Mouse (Mus musculus) lung, postnatal 36 days (tissue): ENCODE measurements around the gene Cntnap2.
A peak's percentile ranks its signal among the peaks of the same experiment; 100 is the strongest.

ENCODE experiments used
- DNase-seq: peaks from one replicate; pipeline ENCODE4 v3.0.0; 2022; ENCODE audit warnings: mixed read lengths

Gene Cntnap2

DNA sequence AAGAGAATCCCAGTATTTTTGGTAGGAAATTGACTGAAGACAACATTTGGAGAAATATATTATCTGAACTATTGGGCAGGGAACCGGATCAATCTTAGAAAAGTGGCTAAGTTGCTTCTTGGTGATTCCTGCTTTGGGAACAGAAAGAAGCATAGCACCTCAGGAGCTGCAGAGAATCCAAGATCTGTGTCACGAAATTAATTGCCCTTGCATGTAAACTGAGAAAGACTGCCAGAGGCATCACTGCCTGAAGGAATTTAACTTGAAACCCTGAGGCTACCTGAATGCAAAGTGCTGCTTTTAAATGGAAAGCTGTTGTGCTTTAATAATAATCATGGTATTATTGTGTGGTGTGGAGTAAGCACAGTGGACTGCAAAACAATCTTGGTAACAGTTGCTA, 286.2 kb downstream of the Cntnap2 start:
- DNase-seq: no peak

DNA sequence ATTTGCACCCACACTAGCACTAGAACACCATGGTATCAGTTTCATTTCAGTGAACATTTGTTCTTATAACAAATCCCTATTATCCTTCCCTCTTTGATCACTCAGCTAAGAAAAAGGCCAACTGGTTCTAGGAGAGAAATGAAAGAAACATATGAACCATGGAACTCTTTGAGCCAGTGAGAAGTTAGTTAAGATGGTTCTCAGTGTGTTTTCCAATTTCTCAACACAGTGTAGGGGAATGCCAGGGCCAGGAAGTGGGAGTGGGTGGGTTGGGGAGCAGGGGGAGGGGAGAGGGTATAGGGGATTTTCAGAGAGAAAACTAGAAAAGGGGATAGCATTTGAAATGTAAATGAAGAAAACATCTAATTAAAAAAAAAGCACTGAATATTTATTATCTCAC, 286.8 kb downstream of the Cntnap2 start:
- DNase-seq: no peak

- DNase-seq: no peak
Observed at GRCm38 (mm10) chr6:45366442-45366841, 307.3 kb downstream of the Cntnap2 start.

DNA sequence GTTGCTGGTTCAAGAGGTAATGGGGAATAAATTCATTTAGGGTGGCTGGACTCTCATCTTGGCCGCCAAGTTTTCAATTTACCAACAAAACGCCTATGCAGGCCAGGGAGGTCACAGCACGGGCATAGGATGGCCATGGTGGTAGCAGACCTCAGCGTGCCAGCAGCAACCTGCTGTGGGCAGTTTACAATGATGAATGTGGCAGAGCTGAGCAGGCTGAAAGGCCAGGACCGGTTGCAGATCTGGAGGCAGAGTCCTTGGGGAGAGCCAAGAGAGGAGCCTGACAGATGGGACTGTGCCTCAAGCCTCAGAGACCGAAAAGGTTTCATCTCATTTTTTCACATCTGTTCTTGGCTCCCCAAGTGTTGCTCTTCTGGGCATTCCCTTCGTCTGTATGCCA, 322.0 kb downstream of the Cntnap2 start:
- DNase-seq: no peak

DNA sequence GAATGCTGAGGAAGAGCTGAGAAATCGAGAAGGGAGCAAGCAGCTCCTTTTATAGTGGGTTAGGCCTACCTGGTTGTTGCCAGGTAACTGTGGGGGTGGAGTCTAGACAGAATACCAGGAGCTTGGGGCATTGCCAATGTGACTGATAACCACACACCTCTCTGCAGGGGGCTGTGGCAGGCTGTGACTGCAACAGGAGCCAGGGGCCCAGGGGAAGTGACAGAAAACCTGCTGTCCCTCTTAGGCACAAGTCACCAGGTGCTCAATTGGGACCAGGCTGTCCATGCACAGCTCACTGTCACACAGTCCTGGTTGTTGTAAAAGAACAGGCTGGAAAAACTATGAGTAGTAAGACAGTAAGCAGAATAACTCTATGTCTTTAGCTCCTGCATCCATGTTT, 329.9 kb downstream of the Cntnap2 start:
- no peak for DNase-seq

DNA sequence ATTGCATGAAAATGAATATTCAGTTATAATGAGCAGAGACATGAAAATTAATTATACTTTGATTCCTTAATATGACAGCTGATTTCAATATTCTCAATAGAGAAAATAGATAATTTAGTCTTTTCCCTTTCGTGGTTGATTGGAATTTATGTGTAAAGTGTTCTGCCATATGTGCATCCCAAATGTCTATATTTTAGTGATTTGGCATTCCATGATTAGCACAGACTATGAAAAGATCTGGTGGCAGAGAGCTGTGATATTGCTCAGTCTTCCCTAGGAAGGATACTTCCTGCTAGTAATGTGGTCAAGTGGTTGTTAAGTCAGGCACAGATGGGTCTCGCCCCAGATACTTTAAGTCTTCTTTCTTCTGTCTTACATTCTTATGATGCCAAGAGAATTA, 354.5 kb downstream of the Cntnap2 start:
- DNase-seq: no peak

GRCm38 (mm10) chr6:45455424-45455823, 396.3 kb downstream of the Cntnap2 start:
- DNase-seq: no peak

- DNase-seq: no peak
Observed at GRCm38 (mm10) chr6:45518221-45518620, 459.1 kb downstream of the Cntnap2 start.

DNA sequence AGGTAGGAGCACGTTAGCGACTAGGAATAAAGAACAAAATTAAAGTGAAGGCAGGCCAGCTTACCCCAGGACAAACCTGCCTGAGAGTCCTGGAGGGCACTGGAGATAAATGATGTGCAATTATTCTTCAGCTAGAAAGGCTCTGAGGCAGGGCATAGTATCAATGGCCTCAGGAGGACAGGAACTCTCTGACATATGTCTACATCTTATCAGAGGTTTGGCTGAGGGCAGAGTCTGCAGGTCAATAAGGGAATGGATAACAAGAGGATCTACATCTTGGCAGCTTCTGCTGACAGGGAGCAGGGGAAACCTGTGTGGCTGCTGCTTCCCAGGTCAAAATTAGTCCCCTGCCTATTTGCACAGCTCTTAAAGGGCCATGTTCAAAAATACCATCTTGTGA, 477.8 kb downstream of the Cntnap2 start:
- DNase-seq: no peak

- no peak for DNase-seq
Observed at GRCm38 (mm10) chr6:45544319-45544875, 485.2 kb downstream of the Cntnap2 start.

DNA sequence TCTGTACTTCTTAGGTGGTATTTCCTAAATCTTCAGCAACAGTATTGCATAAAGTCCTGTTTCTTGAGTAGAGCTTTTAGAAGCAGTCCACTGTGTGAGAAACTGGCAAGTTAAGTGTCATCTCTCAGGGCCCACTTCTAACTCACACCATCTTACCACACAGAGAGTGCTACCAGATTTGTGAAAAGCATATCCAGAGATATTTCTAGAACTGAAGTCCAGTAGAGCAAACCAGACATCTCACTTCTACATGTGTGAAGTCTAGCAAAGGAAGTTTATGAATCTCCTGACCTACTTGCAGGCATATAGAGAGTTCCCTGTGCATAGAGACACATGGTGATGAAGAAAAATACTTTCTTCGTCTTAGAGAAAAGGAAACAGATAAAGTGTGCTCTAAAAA, 500.6 kb downstream of the Cntnap2 start:
- no peak for DNase-seq

- peak; percentile 0 for DNase-seq
Observed at GRCm38 (mm10) chr6:45584467-45585094, 525.4 kb downstream of the Cntnap2 start.

GRCm38 (mm10) chr6:45589084-45589483, 529.9 kb downstream of the Cntnap2 start:
- DNase-seq: no peak

GRCm38 (mm10) chr6:45647017-45647416, 587.9 kb downstream of the Cntnap2 start:
- no peak for DNase-seq

DNA sequence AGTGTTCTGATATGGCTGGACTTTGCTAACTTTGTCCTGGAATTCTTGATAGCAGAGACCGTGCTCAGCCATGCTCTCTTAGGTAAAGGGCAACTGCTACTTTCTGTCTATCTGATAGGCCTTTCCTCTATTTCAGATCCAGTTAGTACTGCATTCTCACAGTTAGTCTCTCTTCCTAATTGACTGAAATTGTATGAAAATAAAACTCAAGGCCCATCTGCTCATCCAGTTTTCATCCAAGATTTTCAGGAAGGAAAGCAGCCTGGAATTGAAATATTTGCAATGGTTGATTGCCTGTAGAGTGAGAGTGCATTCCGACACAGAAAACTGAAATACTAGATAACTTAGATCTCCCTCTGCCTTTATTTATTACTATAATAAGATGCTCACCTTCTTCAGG, 589.3 kb downstream of the Cntnap2 start:
- no peak for DNase-seq

DNA sequence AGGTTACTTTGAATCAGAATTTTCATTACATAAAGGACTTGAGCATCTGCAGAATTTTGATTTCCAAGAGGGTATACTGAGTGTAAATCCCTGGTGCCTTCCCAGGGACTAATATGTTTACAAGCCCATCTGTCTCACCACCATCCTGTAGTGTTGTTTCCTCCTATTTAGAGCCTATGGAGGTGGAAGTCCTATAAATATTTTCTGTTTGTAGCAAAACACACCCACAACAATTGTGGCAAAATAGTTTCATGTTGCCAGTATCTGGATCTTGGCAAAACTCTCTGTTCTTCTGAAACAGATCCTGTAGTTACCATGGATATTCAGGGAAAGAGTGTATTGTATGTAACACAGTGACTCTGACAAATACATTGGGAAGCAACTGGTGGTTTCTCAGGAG, 641.1 kb downstream of the Cntnap2 start:
- DNase-seq: no peak

DNA sequence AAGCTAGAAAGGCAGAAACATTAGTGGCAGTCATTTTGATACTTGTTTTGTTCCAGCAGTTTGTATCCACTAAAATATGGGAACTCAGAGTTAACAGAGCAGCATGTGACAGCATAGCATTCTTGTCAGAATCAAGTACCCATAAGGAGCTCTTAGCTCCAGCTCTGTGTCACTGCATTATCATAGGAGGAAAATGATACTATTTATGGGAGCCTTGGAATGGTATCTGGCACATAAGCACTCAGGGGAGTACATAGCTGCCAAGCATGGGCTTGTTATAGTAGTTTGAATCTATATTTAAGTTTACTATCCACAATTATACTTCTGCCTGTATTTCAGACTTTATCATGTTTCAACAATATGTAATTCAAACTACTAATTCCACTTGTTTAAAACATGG, 732.5 kb downstream of the Cntnap2 start:
- no peak for DNase-seq

DNA sequence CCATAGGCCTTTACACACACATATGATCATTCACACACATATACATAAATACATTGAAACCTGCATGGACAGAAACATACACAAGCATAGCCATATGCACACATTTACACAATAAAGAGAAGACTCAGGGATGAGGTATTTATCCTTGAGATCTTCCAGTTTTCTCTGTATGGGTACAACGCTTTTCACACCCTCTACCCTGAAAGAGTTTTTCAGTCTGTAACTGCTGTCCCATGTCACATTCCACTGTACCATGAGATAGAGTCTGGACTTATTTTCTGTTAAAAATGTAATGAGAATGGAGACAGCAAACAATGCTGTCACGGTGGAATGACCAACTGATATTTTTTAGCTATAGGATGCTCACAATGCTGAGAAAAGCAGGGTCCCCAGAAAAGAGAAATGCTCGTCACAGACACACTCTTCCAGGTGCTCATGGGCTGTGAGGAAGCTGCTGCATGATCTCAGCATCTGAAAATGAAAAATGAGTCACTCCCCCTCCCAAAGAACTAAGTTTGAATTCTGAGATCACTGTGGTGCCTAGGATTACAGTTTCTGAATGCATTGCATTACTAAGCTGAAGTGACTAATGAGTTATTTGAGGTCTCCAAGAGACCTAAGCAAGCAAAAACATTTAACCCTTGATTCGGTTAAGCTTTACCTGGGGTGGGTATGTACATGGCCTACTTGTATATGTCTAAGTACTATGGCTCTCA, 782.6 kb downstream of the Cntnap2 start:
- no peak for DNase-seq

DNA sequence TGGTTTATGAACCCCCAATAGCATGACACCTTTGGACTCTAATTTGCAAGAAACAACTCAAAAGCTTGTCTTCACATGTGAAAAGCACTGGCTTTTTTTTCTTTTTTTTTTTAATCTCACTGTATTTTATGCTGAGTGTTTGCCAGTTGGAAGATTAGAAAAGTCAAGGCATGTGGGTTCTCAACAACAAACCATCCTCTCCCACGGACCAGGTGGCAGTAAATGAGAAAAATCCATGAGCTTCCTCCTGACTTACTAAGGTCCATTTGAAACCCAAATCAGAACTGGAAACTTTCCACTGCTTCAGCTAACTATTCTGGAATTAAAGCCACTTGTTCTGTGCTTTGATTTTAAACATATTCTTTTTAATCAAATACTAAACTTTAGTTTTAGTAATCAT, 784.6 kb downstream of the Cntnap2 start:
- DNase-seq: no peak

- no peak for DNase-seq
Observed at GRCm38 (mm10) chr6:45871409-45871992, 812.3 kb downstream of the Cntnap2 start.

DNA sequence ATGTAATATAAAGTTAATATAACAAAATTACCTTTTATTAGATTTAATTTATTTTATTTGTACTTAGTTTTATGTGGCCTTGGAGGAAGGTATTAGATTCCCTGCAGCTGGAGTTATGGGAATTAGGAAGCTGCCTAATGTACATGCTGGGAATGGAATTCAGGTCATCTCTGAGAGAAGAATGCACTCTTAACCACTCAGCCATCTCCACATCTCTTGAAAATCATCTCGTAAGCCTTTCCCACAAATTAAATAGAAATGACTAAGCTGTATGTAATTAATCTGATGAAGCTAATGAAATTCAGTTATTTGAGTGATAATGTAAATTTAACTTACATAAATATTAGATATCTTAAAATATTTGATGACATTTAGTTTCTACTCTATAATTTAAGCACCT, 826.3 kb downstream of the Cntnap2 start:
- no peak for DNase-seq

DNA sequence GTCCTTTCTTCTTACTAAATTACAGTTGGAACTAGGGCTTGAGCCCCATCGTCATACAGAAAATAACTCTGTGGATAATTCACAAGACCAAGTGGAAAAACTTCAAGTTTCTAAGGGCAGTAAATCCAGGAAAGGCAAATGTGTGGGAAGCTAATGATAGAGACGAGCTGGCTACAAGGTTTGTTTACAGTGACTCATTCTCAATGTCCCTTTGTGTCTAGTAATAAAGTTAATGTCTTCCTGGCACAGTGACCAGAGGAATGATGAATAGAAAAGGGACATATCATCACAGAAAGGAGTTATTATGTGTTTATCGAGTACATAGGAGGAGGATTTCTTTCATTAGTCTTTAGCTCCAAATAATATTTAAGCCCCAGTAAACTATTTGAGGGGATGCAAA, 828.7 kb downstream of the Cntnap2 start:
- no peak for DNase-seq

GRCm38 (mm10) chr6:45938263-45938662, 879.1 kb downstream of the Cntnap2 start:
- DNase-seq: no peak

GRCm38 (mm10) chr6:45938775-45939174, 879.6 kb downstream of the Cntnap2 start:
- DNase-seq: no peak
